Mouse (Mus musculus) hindbrain, embryonic 12.5 days (tissue): ENCODE data around the gene Rtn1. TPM values are rescaled to one million over a fixed set of nuclear protein-coding genes. Genes with fewer than 3 reads are reported as not detected.

Experiments
- polyA plus RNA-seq: library from polyadenylated mRNA; unstranded; fragments of >200 nt; fragmentation: Nextera tagmentation; extraction: Ambion mirVana; gene quantifications from 2 replicates; pipeline ENCODE4 v1.2.1, GENCODE M21; 2016

Rtn1 gene
- polyA plus RNA-seq, 1 experiment from 2014 or later: 892 TPM

Other genes starting within 250 kb of the Rtn1 start
- gene Ccdc175, start 224.0 kb downstream of the Rtn1 start, polyA plus RNA-seq: 0.08 TPM in 1 of 2 replicates, not detected in the other
- 2.7 and 3.2 TPM in 2 replicates for gene Lrrc9, start 32.8 kb upstream of the Rtn1 start, polyA plus RNA-seq
- gene Pcnx4, start 127.3 kb upstream of the Rtn1 start, polyA plus RNA-seq: 18.0 and 18.4 TPM in 2 replicates
- not detected in 2 replicates for gene Gm4756, start 240.6 kb upstream of the Rtn1 start, polyA plus RNA-seq